Mouse (Mus musculus) testis, adult 2 months (tissue): ENCODE data around the gene Tmem151a. TPM values are rescaled to one million over a fixed set of nuclear protein-coding genes. Genes with fewer than 3 reads are reported as not detected.
A peak's percentile ranks its signal among the peaks of the same experiment; 100 is the strongest.

Experiments
- H3K27ac ChIP-seq: fragments of 200-500 bp; 2 replicates; pipeline ENCODE4 v1.5.1; 2012; ENCODE audit warnings: low read depth, low read length; ENCODE audit not compliant: control insufficient read depth, insufficient read depth
- H3K27me3 ChIP-seq: fragments of 200-500 bp; 2 replicates; pipeline ENCODE4 v1.6.1; 2012; ENCODE audit warnings: mild to moderate bottlenecking, low read length, moderate library complexity; ENCODE audit not compliant: control insufficient read depth, insufficient read depth
- H3K36me3 ChIP-seq: fragments of 200-500 bp; 2 replicates; pipeline ENCODE4 v1.6.1; 2012; ENCODE audit warnings: mild to moderate bottlenecking, low read length; ENCODE audit not compliant: control insufficient read depth, insufficient read depth
- H3K4me1 ChIP-seq: fragments of 200-500 bp; 2 replicates; pipeline ENCODE4 v1.6.1; 2012; ENCODE audit warnings: low read length; ENCODE audit not compliant: control insufficient read depth, insufficient read depth
- H3K4me3 ChIP-seq: fragments of 200-500 bp; 2 replicates; pipeline ENCODE4 v1.5.1; 2012; ENCODE audit warnings: low read depth, mild to moderate bottlenecking, low read length, moderate library complexity, mixed read lengths; ENCODE audit not compliant: control insufficient read depth
- CTCF ChIP-seq: fragments of 200-500 bp; IDR thresholded peaks from 2 replicates; pipeline ENCODE4 v1.5.1; 2012; ENCODE audit warnings: low read depth, mild to moderate bottlenecking, inconsistent platforms, low read length, moderate library complexity; ENCODE audit not compliant: control insufficient read depth, insufficient read depth, insufficient replicate concordance
- POLR2A ChIP-seq: fragments of 200-500 bp; IDR thresholded peaks from 2 replicates; pipeline ENCODE4 v1.6.1; 2012; ENCODE audit warnings: low read depth, mild to moderate bottlenecking, inconsistent platforms, low read length, moderate library complexity; ENCODE audit not compliant: control insufficient read depth
- polyA plus RNA-seq: library from polyadenylated mRNA; depleted of rRNA; stranded (reverse); fragments of >200 nt; gene quantifications from 2 replicates; pipeline ENCODE4 v1.2.3, GENCODE M21; 2012

Gene Tmem151a
- polyA plus RNA-seq, 1 experiment, result 22.5 TPM

DNA sequence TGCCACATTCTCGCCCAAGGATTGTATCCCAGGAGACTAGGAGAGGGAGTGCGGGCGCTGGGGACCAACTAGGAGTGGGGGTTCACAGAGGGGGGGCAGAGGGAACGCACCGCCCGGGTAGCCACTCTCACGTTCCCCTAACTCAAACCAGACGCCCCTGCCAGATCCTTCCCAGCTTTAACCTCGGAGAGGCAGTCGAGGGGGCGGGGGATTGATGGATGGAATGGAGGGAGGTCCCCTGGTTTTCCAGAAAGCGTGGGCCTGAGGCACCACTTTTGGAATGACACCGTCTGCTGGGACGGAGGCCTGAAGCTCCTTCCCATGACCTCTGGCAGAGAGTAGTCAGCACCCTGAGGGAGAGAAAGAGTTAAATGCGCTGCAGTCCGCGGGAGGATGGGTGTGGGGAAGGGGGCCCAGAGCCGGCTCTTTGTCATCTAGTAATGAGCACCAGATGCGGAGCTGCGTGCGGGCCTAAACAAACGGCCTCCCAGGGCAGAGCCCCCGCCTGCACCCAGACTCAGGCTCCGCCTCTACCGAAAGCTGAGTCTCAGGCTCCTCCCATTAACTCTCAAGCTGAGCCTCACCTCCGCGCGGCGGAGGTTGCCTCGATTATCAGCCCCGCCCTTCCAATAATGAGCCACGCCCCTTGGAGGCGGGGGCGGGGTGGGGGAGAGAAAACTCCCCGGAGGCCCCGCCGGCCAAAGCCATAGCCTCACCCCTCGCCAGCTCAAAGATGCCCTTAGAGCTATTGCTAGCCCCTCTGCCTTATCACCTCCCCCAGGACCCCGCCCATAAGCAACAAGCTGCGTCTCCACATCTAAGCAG is 13.6 kb downstream of the Tmem151a start:
- Histone ChIP-seq H3K4me3 (peak overlapping the region; percentile 83), H3K27ac (no peak overlapping the region), H3K36me3 (no peaks in the 10 kb centered on the region), H3K4me1 (peaks cover 35% of the 10 kb centered on the region), H3K27me3 (no peaks in the 10 kb centered on the region)
- TF ChIP-seq POLR2A, result peak; percentile 29; the same call in 1 of the 2 replicates
- TF ChIP-seq CTCF, result no peak

DNA sequence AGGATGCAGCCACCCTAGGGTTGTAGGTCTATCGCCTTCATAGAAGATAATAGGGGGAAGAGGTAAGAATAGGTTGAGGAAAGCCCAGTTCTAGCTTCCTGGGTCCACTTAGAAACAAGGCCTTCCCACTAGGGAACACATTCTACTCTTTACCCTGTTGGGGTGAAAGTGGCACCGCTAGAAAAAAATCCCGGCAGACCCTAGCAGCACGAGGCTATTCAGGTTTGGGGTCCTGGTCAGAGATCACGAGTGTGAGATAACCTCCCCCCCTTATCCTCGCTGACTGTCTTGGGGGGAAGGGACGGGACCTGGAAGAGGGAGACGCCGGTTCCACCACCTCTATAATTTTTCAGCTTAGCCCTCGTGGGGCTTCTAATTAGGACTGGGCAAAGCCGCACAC is 14.3 kb downstream of the Tmem151a start:
- Histone ChIP-seq H3K36me3 (no peaks in the 10 kb centered on the region), H3K4me1 (peaks cover 35% of the 10 kb centered on the region), H3K27me3 (no peaks in the 10 kb centered on the region), H3K4me3 (peak overlapping the region; percentile 83), H3K27ac (no peak overlapping the region)
- TF ChIP-seq CTCF, result no peak
- TF ChIP-seq POLR2A, result no peak

DNA sequence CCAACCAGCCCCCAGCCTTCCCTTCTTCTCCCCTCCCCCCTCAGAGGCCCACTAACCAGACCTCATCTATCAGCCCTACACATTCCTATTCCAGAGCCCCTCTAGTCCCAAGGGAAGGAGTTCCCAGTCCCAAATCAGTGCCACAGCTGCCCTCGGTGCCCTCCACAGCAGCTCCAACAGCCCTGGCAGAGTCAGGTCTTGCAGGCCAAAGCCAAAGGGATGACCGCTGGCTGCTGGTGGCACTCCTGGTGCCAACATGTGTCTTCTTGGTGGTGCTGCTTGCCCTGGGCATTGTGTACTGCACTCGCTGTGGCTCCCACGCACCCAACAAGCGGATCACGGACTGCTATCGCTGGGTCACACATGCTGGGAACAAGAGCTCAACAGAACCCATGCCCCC is 15.4 kb downstream of the Tmem151a start:
- H3K27ac ChIP-seq, result no peak overlapping the region
- H3K36me3 ChIP-seq, result no peaks in the 10 kb centered on the region
- H3K4me1 ChIP-seq, result peaks cover 35% of the 10 kb centered on the region
- TF ChIP-seq CTCF (no peak), POLR2A (no peak)
- no peaks in the 10 kb centered on the region for H3K27me3 ChIP-seq
- peak overlapping the region; percentile 28 for H3K4me3 ChIP-seq

DNA sequence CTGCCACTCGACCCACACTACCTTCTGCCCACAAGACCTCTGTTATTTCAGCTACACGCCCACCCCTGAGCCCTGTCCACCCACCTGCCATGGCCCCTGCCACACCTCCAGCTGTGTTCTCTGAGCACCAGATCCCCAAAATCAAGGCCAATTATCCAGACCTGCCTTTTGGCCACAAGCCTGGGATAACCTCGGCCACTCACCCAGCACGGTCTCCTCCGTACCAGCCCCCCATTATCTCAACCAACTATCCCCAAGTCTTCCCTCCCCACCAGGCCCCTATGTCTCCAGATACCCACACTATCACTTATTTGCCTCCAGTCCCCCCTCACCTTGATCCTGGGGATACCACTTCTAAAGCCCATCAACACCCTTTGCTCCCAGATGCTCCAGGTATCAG is 15.8 kb downstream of the Tmem151a start:
- H3K27ac ChIP-seq, result no peak overlapping the region
- H3K36me3 ChIP-seq, result no peaks in the 10 kb centered on the region
- H3K4me1 ChIP-seq, result peaks cover 35% of the 10 kb centered on the region
- TF ChIP-seq POLR2A, result no peak
- TF ChIP-seq CTCF, result no peak
- H3K27me3 ChIP-seq, result no peaks in the 10 kb centered on the region
- H3K4me3 ChIP-seq, result no peak overlapping the region

DNA sequence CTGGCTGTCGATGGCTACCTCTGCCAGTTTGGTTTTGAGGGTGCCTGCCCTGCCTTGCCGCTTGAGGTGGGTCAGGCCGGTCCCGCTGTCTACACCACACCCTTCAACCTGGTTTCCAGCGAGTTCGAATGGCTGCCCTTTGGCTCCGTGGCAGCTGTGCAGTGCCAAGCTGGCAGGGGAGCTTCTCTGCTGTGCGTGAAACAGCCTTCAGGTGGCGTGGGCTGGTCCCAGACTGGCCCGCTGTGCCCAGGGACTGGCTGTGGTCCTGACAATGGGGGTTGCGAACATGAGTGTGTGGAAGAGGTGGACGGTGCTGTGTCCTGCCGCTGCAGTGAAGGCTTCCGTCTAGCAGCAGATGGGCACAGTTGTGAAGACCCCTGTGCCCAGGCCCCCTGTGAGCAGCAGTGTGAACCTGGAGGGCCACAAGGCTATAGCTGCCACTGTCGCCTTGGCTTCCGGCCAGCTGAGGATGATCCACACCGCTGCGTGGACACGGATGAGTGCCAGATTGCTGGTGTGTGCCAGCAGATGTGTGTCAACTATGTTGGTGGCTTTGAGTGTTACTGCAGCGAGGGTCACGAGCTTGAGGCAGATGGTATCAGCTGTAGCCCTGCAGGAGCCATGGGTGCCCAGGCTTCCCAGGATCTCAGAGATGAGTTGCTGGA is 16.6 kb downstream of the Tmem151a start:
- no peaks in the 10 kb centered on the region for H3K27me3 ChIP-seq
- H3K36me3 ChIP-seq, result no peaks in the 10 kb centered on the region
- TF ChIP-seq POLR2A (no peak), CTCF (0 out of 2 replicates have a peak, but pooled peaks have one; percentile 1)
- peaks cover 35% of the 10 kb centered on the region for H3K4me1 ChIP-seq
- peak overlapping the region; percentile 52 for H3K4me3 ChIP-seq
- H3K27ac ChIP-seq, result no peak overlapping the region

DNA sequence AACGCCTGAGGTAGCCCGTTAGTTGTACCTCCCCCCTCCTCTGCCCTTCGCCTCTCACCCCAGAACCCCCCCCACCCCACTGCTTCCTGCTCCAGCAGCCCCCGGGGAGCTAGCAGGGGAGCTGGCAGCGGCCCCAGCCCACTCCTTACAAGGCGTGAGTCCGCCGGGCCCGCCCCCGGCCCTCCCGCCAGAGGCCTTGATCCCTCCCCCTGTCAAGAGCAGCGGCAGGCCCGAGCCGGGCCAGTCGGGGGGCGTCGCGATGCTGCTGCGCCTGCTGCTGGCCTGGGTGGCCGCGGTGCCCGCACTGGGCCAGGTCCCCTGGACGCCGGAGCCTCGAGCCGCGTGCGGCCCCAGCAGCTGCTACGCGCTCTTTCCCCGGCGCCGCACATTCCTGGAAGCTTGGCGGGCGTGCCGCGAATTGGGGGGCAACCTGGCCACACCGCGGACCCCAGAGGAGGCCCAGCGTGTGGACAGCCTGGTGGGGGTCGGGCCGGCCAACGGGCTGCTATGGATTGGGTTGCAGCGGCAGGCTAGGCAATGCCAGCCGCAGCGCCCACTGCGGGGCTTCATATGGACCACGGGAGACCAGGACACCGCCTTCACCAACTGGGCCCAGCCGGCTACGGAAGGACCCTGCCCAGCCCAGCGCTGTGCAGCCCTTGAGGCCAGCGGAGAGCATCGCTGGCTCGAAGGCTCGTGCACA is 17.3 kb downstream of the Tmem151a start, which contains the start of gene Cd248:
Gene Cd248 (plus strand): TSS at position 212 of the 703 bp plus-strand sequence.
- Histone ChIP-seq H3K36me3 (no peaks in the 10 kb centered on the region), H3K27ac (peak within 1 kb of the TSS; percentile 9), H3K4me3 (peak within 1 kb of the TSS; percentile 52), H3K27me3 (no peaks in the 10 kb centered on the region), H3K4me1 (peaks cover 33% of the 10 kb centered on the region)
- TF ChIP-seq CTCF, result no peak
- no peak for TF ChIP-seq POLR2A

DNA sequence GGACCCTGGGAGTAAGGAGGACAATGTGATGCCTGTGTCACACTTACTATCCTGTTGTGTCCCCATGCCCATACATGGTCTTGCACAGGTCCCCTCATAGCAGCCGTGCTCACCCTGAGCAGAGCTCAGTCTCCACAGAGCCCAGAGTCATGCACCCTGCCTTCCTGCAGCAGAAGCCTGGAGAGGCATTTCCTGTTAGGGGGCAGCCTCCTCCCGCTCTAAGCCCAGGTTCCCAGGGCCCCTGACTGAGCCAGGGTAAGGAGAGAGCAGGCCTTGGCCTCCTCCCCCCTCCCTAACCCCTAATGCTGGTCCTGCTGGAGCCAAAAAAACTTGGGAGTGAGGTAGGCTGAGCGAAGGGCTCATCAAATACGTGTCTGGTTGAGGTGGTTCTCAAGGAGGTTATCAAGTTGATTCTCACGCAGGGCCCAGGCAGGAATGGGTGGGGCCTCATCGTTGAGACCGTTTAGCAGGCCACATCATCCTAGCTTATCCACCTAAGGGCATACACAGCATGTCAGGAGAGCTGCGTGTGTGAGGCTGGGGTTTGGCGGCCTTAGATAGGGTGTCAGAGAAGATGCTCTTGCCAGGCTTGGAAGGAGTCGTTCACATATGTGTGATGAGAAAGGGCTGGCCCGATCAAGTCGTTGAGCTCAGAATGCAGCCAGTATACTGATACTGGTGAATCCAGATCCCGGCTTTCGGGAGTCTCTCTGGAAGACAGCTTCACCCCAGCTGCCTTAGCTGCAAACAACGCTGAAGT is 18.1 kb downstream of the Tmem151a start:
- Histone ChIP-seq H3K4me1 (peaks cover 26% of the 10 kb centered on the region), H3K4me3 (no peak overlapping the region; the same call in 1 of the 2 replicates), H3K27me3 (no peaks in the 10 kb centered on the region), H3K36me3 (no peaks in the 10 kb centered on the region), H3K27ac (peak overlapping the region; percentile 9)
- TF ChIP-seq CTCF, result no peak
- no peak for TF ChIP-seq POLR2A
